Mouse (Mus musculus) midbrain, embryonic 10.5 days (tissue): ENCODE data around the gene Prss27. TPM values are rescaled to one million over a fixed set of nuclear protein-coding genes. Genes with fewer than 3 reads are reported as not detected.
"Not testable (repeated sequence)": the region's sequence is repeated elsewhere in the genome, so short reads cannot be mapped to it uniquely, and the experiment has no call there.

ENCODE experiments used
- DNase-seq: peaks from one replicate; pipeline ENCODE4 v3.0.0-alpha.2; 2017; ENCODE audit warnings: low spot score
- H3K27ac ChIP-seq: fragments of 300-500 bp; sonication (generic); replicated peaks from 2 replicates; pipeline ENCODE4 v1.5.1; 2016; ENCODE audit warnings: mild to moderate bottlenecking
- H3K27me3 ChIP-seq: fragments of 300-500 bp; sonication (generic); 2 replicates; pipeline ENCODE4 v1.6.1; 2016; ENCODE audit warnings: low read depth, mild to moderate bottlenecking; ENCODE audit not compliant: poor library complexity, severe bottlenecking
- H3K36me3 ChIP-seq: fragments of 300-500 bp; sonication (generic); 2 replicates; pipeline ENCODE4 v1.6.1; 2016; ENCODE audit warnings: mild to moderate bottlenecking, moderate library complexity
- H3K4me1 ChIP-seq: fragments of 300-500 bp; sonication (generic); 2 replicates; pipeline ENCODE4 v1.6.1; 2016
- H3K4me3 ChIP-seq: fragments of 300-500 bp; sonication (generic); 2 replicates; pipeline ENCODE4 v1.5.1; 2016; ENCODE audit warnings: mild to moderate bottlenecking, moderate library complexity
- H3K9me3 ChIP-seq: fragments of 300-500 bp; sonication (generic); replicated peaks from 2 replicates; pipeline ENCODE4 v1.6.1; 2016; ENCODE audit warnings: mild to moderate bottlenecking
- WGBS: fragments of 180-500 bp; shearing (Covaris S2); methylation state at CpG from one replicate; pipeline ENCODE4 v1.1.7; 2016; 5-methylcytosine and 5-hydroxymethylcytosine counted together
- microRNA-seq: library from miRNA; unstranded; fragments of <30 nt; microRNA quantifications from one replicate; pipeline ENCODE4, GENCODE M21; 2017
- polyA plus RNA-seq: library from polyadenylated mRNA; unstranded; fragments of >200 nt; fragmentation: Nextera tagmentation; extraction: Ambion mirVana; gene quantifications from 2 replicates; pipeline ENCODE4 v1.2.1, GENCODE M21; 2016

The Prss27 gene
- polyA plus RNA-seq, 1 experiment from 2014 or later: not detected

- H3K9me3 ChIP-seq: no peaks in the 10 kb centered on the region
- no peaks in the 10 kb centered on the region for H3K27me3 ChIP-seq
- DNase-seq: no peak
- no peak overlapping the region for H3K4me3 ChIP-seq
- no peak overlapping the region for H3K27ac ChIP-seq
- 72% methylated on average over 1 of the region's 1 CpGs for WGBS
- no peaks in the 10 kb centered on the region for H3K4me1 ChIP-seq
- H3K36me3 ChIP-seq: peaks cover 59% of the 10 kb centered on the region
Observed at GRCm38 (mm10) chr17:24084593-24084992, 46.6 kb downstream of the Prss27 start.

- not testable (repeated sequence) for H3K27me3 ChIP-seq, H3K4me1 ChIP-seq, DNase-seq, H3K4me3 ChIP-seq, H3K9me3 ChIP-seq, H3K27ac ChIP-seq
- H3K36me3 ChIP-seq: peaks cover 68% of the 10 kb centered on the region
- 94% methylated on average over 4 of the region's 4 CpGs for WGBS
Observed at GRCm38 (mm10) chr17:24086399-24086798, 48.5 kb downstream of the Prss27 start.

- no peak overlapping the region for H3K4me3 ChIP-seq
- H3K4me1 ChIP-seq: no peaks in the 10 kb centered on the region
- H3K27me3 ChIP-seq: no peaks in the 10 kb centered on the region
- H3K27ac ChIP-seq: no peak overlapping the region
- H3K36me3 ChIP-seq: peaks cover 84% of the 10 kb centered on the region
- 94% methylated on average over 1 of the region's 1 CpGs for WGBS
- no peak for DNase-seq
- H3K9me3 ChIP-seq: no peaks in the 10 kb centered on the region
Observed at GRCm38 (mm10) chr17:24090575-24090974, 52.6 kb downstream of the Prss27 start.

Small RNAs within 50 kb of the gene (microRNA-seq; reads per million reads assigned to microRNA genes)
- not detected for gene Gm27700

Other genes starting within 250 kb of the Prss27 start
- gene Srrm2, start 247.6 kb upstream of the Prss27 start, polyA plus RNA-seq: 509 and 515 TPM in 2 replicates
- 1,078 TPM in 2 replicates for gene Elob, start 209.0 kb upstream of the Prss27 start, polyA plus RNA-seq
- gene Prss33, start 202.1 kb upstream of the Prss27 start, polyA plus RNA-seq: 0.28 and 0.52 TPM in 2 replicates
- gene Prss32, start 194.3 kb upstream of the Prss27 start, polyA plus RNA-seq: not detected in 2 replicates
- gene Prss41, start 194.0 kb upstream of the Prss27 start, polyA plus RNA-seq: 1.7 and 2.3 TPM in 2 replicates
- not detected in 2 replicates for gene Prss21, start 170.1 kb upstream of the Prss27 start, polyA plus RNA-seq
- not detected in 2 replicates for gene Dcpp1, start 157.3 kb upstream of the Prss27 start, polyA plus RNA-seq
- gene Dcpp2, start 157.3 kb upstream of the Prss27 start, polyA plus RNA-seq: not detected in 2 replicates
- gene Dcpp3, start 120.7 kb upstream of the Prss27 start, polyA plus RNA-seq: not detected in 2 replicates
- not detected in 2 replicates for gene Sbp, start 96.5 kb upstream of the Prss27 start, polyA plus RNA-seq
- gene Sbpl, start 82.9 kb upstream of the Prss27 start, polyA plus RNA-seq: not detected in 2 replicates
- not detected in 2 replicates for gene Prss30, start 57.6 kb upstream of the Prss27 start, polyA plus RNA-seq
- 0.26 TPM in 2 replicates for gene Prss22, start 40.0 kb upstream of the Prss27 start, polyA plus RNA-seq
- 91.1 and 91.5 TPM in 2 replicates for gene Kctd5, start 35.3 kb downstream of the Prss27 start, polyA plus RNA-seq
- gene Pdpk1, start 112.8 kb downstream of the Prss27 start, polyA plus RNA-seq: 31.5 and 37.9 TPM in 2 replicates
- gene Amdhd2, start 125.6 kb downstream of the Prss27 start, polyA plus RNA-seq: 42.4 and 44.8 TPM in 2 replicates
- gene Atp6v0c, start 131.6 kb downstream of the Prss27 start, polyA plus RNA-seq: 467 and 491 TPM in 2 replicates
- gene Tbc1d24, start 167.4 kb downstream of the Prss27 start, polyA plus RNA-seq: 5.3 and 12.5 TPM in 2 replicates
- 3.8 and 4.4 TPM in 2 replicates for gene Ntn3, start 171.4 kb downstream of the Prss27 start, polyA plus RNA-seq
- 22.4 and 22.9 TPM in 2 replicates for gene Tedc2, start 182.7 kb downstream of the Prss27 start, polyA plus RNA-seq
- 116 and 131 TPM in 2 replicates for gene Ccnf, start 213.3 kb downstream of the Prss27 start, polyA plus RNA-seq